Mouse (Mus musculus): ENCODE measurements at regions not wholly inside any gene's neighbourhood (a gene's known extent, or its start where the extent isn't known, plus 50 kb on each side); places are given as distances from the start of the nearest gene placed in this dataset.

DNA sequence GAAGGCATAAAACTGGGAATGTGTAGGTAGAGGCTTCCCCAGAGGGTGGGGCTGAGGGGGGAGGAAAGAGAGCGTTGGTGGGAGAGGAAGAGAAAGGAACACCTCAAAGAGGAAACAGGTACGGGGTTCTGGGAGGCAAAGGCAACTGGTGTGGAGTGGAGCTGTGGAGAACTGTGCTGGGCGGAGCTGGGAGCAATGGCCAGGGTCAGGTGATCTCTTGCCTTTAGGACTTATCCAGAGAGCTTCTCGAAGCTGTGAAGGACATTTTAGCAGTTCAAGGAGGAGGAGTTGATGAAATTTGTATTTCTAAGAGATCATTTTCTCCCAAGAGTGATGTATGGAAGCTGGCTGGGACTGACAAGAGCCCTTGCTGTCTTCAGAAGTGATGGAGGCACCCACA lies 96.9 kb downstream of the Vegfa start:
- H3K4me3 ChIP-seq (ENCODE audit: low read depth, low read length), result no peak overlapping the region
- ATAC-seq (ENCODE audit: low read depth), result no peak
- H3K4me1 ChIP-seq (ENCODE audit: control insufficient read depth, low read depth, low read length), result no peaks in the 10 kb centered on the region; the same call in 1 of the 2 replicates
- H3K27me3 ChIP-seq (ENCODE audit: control insufficient read depth, insufficient read depth, low read depth, low read length), result no peaks in the 10 kb centered on the region
- no peak overlapping the region for H3K9ac ChIP-seq (ENCODE audit: low read depth, low read length)
- 47% methylated on average over 4 of the region's 4 CpGs for WGBS (ENCODE audit: insufficient replicate concordance)
- H3K9me3 ChIP-seq (replicated peaks; ENCODE audit: control insufficient read depth, low read length), result no peaks in the 10 kb centered on the region
- no peaks in the 10 kb centered on the region for H3K36me3 ChIP-seq (ENCODE audit: control insufficient read depth, insufficient read depth)
- no peak overlapping the region for H3K27ac ChIP-seq (ENCODE audit: low read length)
- H3K4me2 ChIP-seq (ENCODE audit: low read depth, low read length), result no peak overlapping the region

DNA sequence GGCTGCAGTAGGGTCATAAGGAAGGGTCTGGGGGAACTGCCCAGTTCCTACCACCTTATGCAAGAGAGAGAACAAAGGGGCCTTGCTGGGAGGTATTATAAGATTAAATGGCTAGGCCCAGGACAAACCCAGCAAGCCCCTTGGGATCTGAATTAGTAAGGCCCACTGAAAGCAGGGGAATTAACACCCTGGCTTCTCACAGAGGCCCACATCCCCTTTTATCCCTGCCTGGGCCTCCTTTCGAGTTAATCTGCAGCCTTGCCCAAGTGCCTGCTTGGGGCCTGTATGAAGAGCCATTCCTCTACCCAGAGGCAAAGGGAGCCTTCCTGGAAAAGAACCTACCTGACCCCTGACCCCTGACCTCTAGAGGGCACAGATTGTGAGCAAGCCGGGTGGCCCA lies 98.2 kb downstream of the Vegfa start:
- Histone ChIP-seq H3K36me3 (ENCODE audit: control insufficient read depth, insufficient read depth) (no peaks in the 10 kb centered on the region), H3K9ac (ENCODE audit: low read depth, low read length) (no peak overlapping the region), H3K4me1 (ENCODE audit: control insufficient read depth, low read depth, low read length) (no peaks in the 10 kb centered on the region; the same call in 1 of the 2 replicates), H3K27ac (ENCODE audit: low read length) (no peak overlapping the region), H3K27me3 (ENCODE audit: control insufficient read depth, insufficient read depth, low read depth, low read length) (no peaks in the 10 kb centered on the region), H3K4me3 (ENCODE audit: low read depth, low read length) (no peak overlapping the region), H3K9me3 (replicated peaks; ENCODE audit: control insufficient read depth, low read length) (no peaks in the 10 kb centered on the region), H3K4me2 (ENCODE audit: low read depth, low read length) (no peak overlapping the region)
- no peak for ATAC-seq (ENCODE audit: low read depth)
- 38% methylated on average over 2 of the region's 2 CpGs for WGBS (ENCODE audit: insufficient replicate concordance)

DNA sequence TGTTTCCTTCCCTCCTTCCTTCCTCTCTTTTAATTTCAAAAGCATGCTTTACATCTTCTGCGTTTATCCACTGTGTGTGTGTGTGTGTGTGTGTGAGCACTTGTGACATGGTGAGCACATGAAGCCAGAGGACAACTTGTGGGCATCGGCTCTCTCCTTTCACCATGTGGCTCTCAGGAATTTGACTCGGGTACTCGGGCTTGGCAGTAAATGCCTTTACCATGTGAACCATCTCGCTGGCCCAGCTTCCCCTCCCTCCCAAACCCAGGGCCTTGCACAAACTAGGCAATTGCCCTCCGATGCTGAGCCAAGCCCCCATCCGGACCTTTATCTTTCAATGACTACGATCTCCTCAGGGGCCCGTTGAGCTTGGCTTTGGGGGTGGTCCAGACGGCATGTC lies 99.1 kb downstream of the Vegfa start:
- Histone ChIP-seq H3K4me3 (ENCODE audit: low read depth, low read length) (no peak overlapping the region), H3K27ac (ENCODE audit: low read length) (no peak overlapping the region), H3K9me3 (replicated peaks; ENCODE audit: control insufficient read depth, low read length) (no peaks in the 10 kb centered on the region), H3K4me2 (ENCODE audit: low read depth, low read length) (no peak overlapping the region), H3K36me3 (ENCODE audit: control insufficient read depth, insufficient read depth) (no peaks in the 10 kb centered on the region), H3K4me1 (ENCODE audit: control insufficient read depth, low read depth, low read length) (no peaks in the 10 kb centered on the region; the same call in 1 of the 2 replicates), H3K9ac (ENCODE audit: low read depth, low read length) (no peak overlapping the region), H3K27me3 (ENCODE audit: control insufficient read depth, insufficient read depth, low read depth, low read length) (no peaks in the 10 kb centered on the region)
- 58% methylated on average over 10 of the region's 10 CpGs for WGBS (ENCODE audit: insufficient replicate concordance)
- ATAC-seq (ENCODE audit: low read depth), result no peak

DNA sequence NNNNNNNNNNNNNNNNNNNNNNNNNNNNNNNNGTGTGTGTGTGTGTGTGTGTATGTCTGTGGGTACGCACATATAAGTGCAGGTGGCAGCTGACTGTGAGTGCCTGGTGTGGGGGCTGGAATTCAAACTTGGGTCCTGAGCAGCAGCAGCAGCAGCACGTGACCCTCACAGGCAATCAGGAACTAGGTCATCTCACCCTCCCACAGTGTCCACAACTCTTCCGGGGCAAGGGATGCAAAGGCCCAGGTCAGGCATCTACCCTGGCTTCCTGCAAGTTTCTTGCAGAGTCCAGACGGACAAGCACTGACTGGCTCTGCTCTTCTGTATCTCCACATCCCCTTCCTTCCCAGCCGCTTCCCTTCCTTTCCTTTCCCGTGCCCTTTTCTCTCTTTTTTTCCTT lies 99.6 kb downstream of the Vegfa start:
- Histone ChIP-seq H3K36me3 (ENCODE audit: control insufficient read depth, insufficient read depth) (no peaks in the 10 kb centered on the region), H3K4me1 (ENCODE audit: control insufficient read depth, low read depth, low read length) (no peaks in the 10 kb centered on the region; the same call in 1 of the 2 replicates), H3K27me3 (ENCODE audit: control insufficient read depth, insufficient read depth, low read depth, low read length) (no peaks in the 10 kb centered on the region), H3K27ac (ENCODE audit: low read length) (no peak overlapping the region), H3K4me2 (ENCODE audit: low read depth, low read length) (no peak overlapping the region), H3K9me3 (replicated peaks; ENCODE audit: control insufficient read depth, low read length) (no peaks in the 10 kb centered on the region), H3K9ac (ENCODE audit: low read depth, low read length) (no peak overlapping the region), H3K4me3 (ENCODE audit: low read depth, low read length) (no peak overlapping the region)
- 50% methylated on average over 6 of the region's 6 CpGs for WGBS (ENCODE audit: insufficient replicate concordance)
- ATAC-seq (ENCODE audit: low read depth), result no peak

DNA sequence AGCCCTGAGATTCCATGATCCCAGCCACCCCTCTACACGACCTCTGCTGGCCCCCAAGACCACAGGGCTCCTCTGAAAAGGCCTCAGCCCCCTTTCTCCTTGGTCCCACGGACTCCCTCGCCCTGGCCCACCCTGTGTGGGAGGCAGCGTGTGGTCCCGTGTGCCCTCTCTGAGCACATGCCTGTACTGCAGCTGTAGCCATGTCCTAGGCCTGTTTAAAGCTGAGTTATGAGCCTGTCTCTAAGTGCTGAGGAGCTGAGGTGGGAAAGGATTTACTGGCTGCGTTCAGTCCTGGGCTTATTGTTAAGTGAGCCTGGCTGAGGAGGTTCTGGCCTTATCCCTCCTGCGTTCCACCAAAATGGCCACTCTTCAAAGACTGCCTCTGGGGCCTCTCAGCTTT lies 102.6 kb downstream of the Vegfa start:
- Histone ChIP-seq H3K9ac (ENCODE audit: low read depth, low read length) (no peak overlapping the region), H3K4me3 (ENCODE audit: low read depth, low read length) (no peak overlapping the region), H3K36me3 (ENCODE audit: control insufficient read depth, insufficient read depth) (no peaks in the 10 kb centered on the region), H3K27ac (ENCODE audit: low read length) (no peak overlapping the region), H3K4me2 (ENCODE audit: low read depth, low read length) (no peak overlapping the region), H3K4me1 (ENCODE audit: control insufficient read depth, low read depth, low read length) (no peaks in the 10 kb centered on the region), H3K9me3 (replicated peaks; ENCODE audit: control insufficient read depth, low read length) (no peaks in the 10 kb centered on the region), H3K27me3 (ENCODE audit: control insufficient read depth, insufficient read depth, low read depth, low read length) (no peaks in the 10 kb centered on the region)
- 61% methylated on average over 7 of the region's 7 CpGs for WGBS (ENCODE audit: insufficient replicate concordance)
- no peak for ATAC-seq (ENCODE audit: low read depth)

DNA sequence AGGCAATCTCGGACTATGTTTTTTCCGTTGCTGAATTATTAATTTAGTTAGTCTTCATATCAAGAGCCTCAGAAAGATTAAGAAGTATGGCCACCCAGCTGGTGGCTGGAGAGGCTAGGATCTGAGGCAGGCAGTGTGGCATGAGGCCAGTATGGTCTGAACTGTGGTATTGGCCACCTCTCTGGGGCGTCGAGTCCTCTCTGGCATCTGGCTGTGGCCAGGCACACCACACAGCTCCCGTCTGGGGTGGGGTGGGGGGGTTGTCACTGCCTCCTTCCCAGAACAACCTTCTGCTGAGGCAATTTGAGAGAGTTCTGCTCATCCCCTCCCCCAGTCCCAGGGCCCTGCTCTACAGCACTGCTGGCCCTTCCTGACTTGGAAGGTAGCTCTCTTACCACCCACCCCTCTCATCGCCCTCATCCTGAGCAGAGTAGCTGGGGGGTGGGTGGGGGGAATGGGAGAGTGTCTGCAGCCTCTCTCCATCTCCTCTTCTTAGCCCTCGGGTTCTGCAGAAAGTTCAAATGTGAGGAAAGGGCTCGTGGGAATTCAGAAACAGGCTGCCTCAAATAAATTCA lies 103.2 kb downstream of the Vegfa start:
- Histone ChIP-seq H3K27me3 (ENCODE audit: control insufficient read depth, insufficient read depth, low read depth, low read length) (no peaks in the 10 kb centered on the region), H3K27ac (ENCODE audit: low read length) (no peak overlapping the region), H3K4me3 (ENCODE audit: low read depth, low read length) (no peak overlapping the region), H3K4me1 (ENCODE audit: control insufficient read depth, low read depth, low read length) (no peaks in the 10 kb centered on the region), H3K36me3 (ENCODE audit: control insufficient read depth, insufficient read depth) (no peaks in the 10 kb centered on the region), H3K4me2 (ENCODE audit: low read depth, low read length) (no peak overlapping the region), H3K9ac (ENCODE audit: low read depth, low read length) (no peak overlapping the region), H3K9me3 (replicated peaks; ENCODE audit: control insufficient read depth, low read length) (no peaks in the 10 kb centered on the region)
- 42% methylated on average over 8 of the region's 8 CpGs for WGBS (ENCODE audit: insufficient replicate concordance)
- ATAC-seq (ENCODE audit: low read depth), result no peak

DNA sequence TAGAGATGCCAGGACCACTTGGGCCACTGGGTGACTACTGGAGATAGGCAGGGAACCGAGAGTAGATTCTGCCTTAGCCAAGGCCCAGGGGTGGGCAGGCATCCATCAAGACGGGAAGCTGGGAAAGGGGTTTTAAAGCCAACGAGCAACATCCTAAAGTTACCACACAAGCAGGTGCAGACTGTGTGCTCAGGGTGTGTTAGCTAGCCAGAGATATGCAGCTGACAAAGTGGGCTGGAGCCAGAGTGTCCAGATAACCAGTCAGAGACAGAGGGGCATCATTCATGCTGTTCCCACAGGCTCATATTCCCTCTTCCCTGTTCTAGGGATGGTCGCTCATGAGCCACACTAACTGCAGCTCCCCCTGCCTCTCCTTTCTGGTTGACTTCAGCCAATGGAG lies 104.2 kb downstream of the Vegfa start:
- Histone ChIP-seq H3K4me2 (ENCODE audit: low read depth, low read length) (no peak overlapping the region), H3K27me3 (ENCODE audit: control insufficient read depth, insufficient read depth, low read depth, low read length) (no peaks in the 10 kb centered on the region), H3K4me1 (ENCODE audit: control insufficient read depth, low read depth, low read length) (no peaks in the 10 kb centered on the region), H3K9me3 (replicated peaks; ENCODE audit: control insufficient read depth, low read length) (no peaks in the 10 kb centered on the region), H3K27ac (ENCODE audit: low read length) (no peak overlapping the region), H3K9ac (ENCODE audit: low read depth, low read length) (no peak overlapping the region), H3K36me3 (ENCODE audit: control insufficient read depth, insufficient read depth) (no peaks in the 10 kb centered on the region), H3K4me3 (ENCODE audit: low read depth, low read length) (no peak overlapping the region)
- 53% methylated on average over 4 of the region's 4 CpGs for WGBS (ENCODE audit: insufficient replicate concordance)
- ATAC-seq (ENCODE audit: low read depth), result no peak

DNA sequence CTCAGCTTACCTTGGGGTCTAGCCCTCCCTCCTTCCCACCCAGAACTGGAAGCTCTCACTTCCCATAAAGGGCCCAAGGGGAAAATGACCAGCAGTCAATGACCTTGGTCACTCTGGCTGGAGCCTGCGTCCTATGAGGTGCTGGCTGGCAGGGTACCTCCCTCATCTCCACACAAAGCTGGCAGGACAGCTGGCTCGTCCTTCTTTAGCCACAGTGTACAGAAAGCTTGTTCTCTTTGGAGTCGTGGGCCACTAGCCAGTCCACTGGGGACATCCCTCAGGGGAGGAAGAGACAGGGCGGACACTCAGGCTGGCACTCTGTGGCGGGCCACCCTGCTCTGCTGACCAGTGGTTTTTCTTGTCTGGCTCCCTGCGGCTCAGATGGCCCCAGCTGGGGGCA lies 106.3 kb downstream of the Vegfa start:
- no peaks in the 10 kb centered on the region; the same call in 1 of the 2 replicates for H3K4me1 ChIP-seq (ENCODE audit: control insufficient read depth, low read depth, low read length)
- H3K4me3 ChIP-seq (ENCODE audit: low read depth, low read length), result no peak overlapping the region
- H3K36me3 ChIP-seq (ENCODE audit: control insufficient read depth, insufficient read depth), result no peaks in the 10 kb centered on the region
- H3K9ac ChIP-seq (ENCODE audit: low read depth, low read length), result no peak overlapping the region
- ATAC-seq (ENCODE audit: low read depth), result no peak
- WGBS (ENCODE audit: insufficient replicate concordance), result 40% methylated on average over 6 of the region's 6 CpGs
- H3K27ac ChIP-seq (ENCODE audit: low read length), result no peak overlapping the region
- no peaks in the 10 kb centered on the region for H3K9me3 ChIP-seq (replicated peaks; ENCODE audit: control insufficient read depth, low read length)
- no peak overlapping the region for H3K4me2 ChIP-seq (ENCODE audit: low read depth, low read length)
- H3K27me3 ChIP-seq (ENCODE audit: control insufficient read depth, insufficient read depth, low read depth, low read length), result no peaks in the 10 kb centered on the region

DNA sequence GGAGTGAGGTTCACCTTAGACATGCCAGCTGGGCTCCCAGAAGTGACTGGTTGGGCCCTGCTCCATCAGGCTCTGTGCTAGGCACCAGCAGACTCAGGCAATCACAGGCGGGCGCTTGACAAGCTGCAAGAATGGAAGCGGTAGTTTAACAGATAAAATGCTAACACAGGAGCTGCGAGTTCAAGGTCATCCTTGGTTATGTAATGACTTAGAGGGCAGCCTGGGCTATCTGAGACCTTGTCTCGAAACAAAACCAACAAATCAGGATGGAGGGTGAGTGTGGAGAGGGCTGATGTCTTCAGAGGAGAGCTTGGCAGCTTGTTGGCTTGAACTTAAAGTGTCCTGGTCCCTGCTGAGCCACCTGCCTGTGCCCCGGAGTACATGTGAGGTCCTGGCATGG lies 107.6 kb downstream of the Vegfa start:
- Histone ChIP-seq H3K4me1 (ENCODE audit: control insufficient read depth, low read depth, low read length) (peaks cover 3% of the 10 kb centered on the region), H3K4me2 (ENCODE audit: low read depth, low read length) (no peak overlapping the region), H3K27ac (ENCODE audit: low read length) (no peak overlapping the region), H3K9ac (ENCODE audit: low read depth, low read length) (no peak overlapping the region), H3K4me3 (ENCODE audit: low read depth, low read length) (no peak overlapping the region), H3K9me3 (replicated peaks; ENCODE audit: control insufficient read depth, low read length) (no peaks in the 10 kb centered on the region), H3K27me3 (ENCODE audit: control insufficient read depth, insufficient read depth, low read depth, low read length) (no peaks in the 10 kb centered on the region), H3K36me3 (ENCODE audit: control insufficient read depth, insufficient read depth) (no peaks in the 10 kb centered on the region)
- WGBS (ENCODE audit: insufficient replicate concordance), result 57% methylated on average over 6 of the region's 6 CpGs
- no peak for ATAC-seq (ENCODE audit: low read depth)
